Mouse (Mus musculus): ENCODE data around the gene Sbno2. TPM values are rescaled to one million over a fixed set of nuclear protein-coding genes. Genes with fewer than 3 reads are reported as not detected.

The Sbno2 gene
- total RNA-seq, 2 experiments from 2014 or later, result 14.5 to 25.5 TPM

DNA sequence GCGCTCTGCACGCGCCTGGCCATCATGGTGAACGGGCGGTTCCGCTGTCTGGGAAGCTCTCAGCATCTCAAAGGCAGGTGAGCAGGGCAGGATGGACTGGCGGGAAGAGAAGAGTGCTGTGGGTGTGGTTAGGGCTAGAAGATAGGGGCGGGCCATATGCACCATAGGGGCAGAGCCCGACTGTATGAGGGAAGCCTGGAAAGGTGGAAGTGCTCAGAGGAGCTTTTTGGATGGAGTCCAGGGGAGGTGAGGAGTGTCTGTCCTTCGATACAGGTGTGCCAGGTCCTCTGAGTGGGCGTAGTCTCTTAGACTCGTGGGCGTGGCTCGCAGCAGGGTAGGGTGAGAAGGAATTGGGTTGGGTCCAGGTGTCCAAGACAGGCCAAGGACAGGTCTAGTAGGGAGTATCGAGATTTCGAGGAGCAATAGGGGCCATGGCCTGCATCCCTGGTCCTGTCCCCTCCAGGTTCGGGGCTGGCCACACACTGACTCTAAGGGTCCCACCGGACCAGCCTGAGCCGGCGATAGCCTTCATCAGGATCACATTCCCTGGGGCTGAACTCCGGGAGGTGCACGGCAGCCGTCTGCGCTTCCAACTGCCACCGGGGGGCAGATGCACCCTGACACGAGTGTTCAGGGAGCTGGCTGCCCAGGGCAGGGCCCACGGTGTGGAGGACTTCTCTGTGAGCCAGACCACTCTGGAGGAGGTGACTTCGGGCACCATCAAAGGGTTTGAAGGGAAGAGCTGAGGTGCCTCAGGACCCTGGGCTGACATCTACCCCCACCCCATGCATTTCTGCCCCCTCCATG lies 90.7 kb downstream of the Sbno2 start:
- intact Hi-C loops (cut with DNase I), result no loop called here

DNA sequence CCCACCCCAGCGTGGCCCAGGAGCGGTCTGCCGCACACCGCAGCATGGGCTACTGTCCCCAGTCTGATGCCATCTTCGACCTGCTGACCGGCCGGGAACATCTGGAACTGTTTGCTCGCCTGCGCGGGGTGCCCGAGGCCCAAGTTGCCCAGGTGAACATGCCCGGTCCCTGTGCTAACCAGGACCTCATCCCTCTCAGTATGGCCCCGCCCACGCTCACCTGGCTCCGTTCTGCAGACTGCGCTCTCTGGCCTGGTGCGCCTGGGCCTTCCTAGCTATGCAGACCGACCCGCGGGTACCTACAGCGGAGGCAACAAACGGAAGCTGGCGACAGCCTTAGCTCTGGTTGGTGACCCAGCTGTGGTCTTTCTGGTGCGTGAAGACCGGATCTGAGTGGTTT lies 91.8 kb downstream of the Sbno2 start:
- intact Hi-C loops (cut with DNase I), result no loop called here
- no peak for DNase-seq (ENCODE audit: low spot score in 2 of 2)

More for the DNA sequence above, 90.7 kb downstream of the Sbno2 start:
- no peak for DNase-seq (ENCODE audit: low spot score in 2 of 2)

DNA sequence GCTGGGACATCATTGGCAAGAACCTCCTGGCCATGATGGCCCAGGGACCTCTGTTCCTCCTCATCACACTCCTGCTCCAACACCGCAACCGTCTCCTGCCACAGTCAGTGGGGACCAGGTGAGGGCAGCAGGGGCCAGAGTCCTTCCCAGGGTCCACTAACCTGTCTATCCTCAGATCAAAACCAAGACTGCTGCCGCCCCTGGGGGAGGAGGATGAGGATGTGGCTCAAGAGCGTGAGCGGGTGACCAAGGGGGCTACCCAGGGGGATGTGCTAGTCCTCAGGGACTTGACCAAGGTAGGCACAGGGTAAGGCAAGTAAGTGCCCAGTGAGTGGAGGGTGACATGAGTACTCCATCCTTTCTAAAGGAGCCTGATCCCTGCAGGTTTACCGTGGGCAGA lies 93.6 kb downstream of the Sbno2 start:
- DNase-seq (ENCODE audit: low spot score in 2 of 2), result no peak
- intact Hi-C loops (cut with DNase I), result no loop called here

Other genes with a start within 250 kb of the Sbno2 start
- 1 to 10 TPM; 2.2 to 2.4 TPM for gene Prtn3, start 231.1 kb downstream of the Sbno2 start, total RNA-seq (2021)
- gene Plppr3, start 230.9 kb downstream of the Sbno2 start, total RNA-seq (2021), result 10 to 100 TPM; 50.4 to 57.1 TPM
- not detected for gene Elane, start 219.3 kb downstream of the Sbno2 start, total RNA-seq (2021)
- gene Cfd, start 214.7 kb downstream of the Sbno2 start, total RNA-seq (2021), result not detected
- 10 to 100 TPM; 53.2 to 60.6 TPM for gene Med16, start 196.6 kb downstream of the Sbno2 start, total RNA-seq (2021)
- gene Gm26602, start 194.7 kb downstream of the Sbno2 start, total RNA-seq (2021), result not detected
- 1 to 10 TPM; 6.7 to 8.2 TPM for gene Kiss1r, start 188.6 kb downstream of the Sbno2 start, total RNA-seq (2021)
- gene R3hdm4, start 184.4 kb downstream of the Sbno2 start, total RNA-seq (2021), result 100 to 1,000 TPM; 349 to 368 TPM
- 1 to 10 TPM; 6.3 to 6.5 TPM for gene Arid3a, start 178.5 kb downstream of the Sbno2 start, total RNA-seq (2021)
- 10 to 100 TPM; 44.2 to 46.3 TPM for gene Wdr18, start 145.4 kb downstream of the Sbno2 start, total RNA-seq (2021)
- under 1 TPM in 1 of 2 experiments, not detected in 1; 0.10 TPM for gene Grin3b, start 134.9 kb downstream of the Sbno2 start, total RNA-seq (2021)
- gene Tmem259, start 121.2 kb downstream of the Sbno2 start, total RNA-seq (2021), result 100 to 1,000 TPM; 122 TPM
- 1 to 10 TPM; 4.7 to 7.6 TPM for gene Cnn2, start 117.0 kb downstream of the Sbno2 start, total RNA-seq (2021)
- 10 to 100 TPM; 10.3 to 13.0 TPM for gene Abca7, start 109.1 kb downstream of the Sbno2 start, total RNA-seq (2021)
- 1 to 10 TPM; 3.3 to 5.3 TPM for gene Arhgap45, start 88.9 kb downstream of the Sbno2 start, total RNA-seq (2021)
- 10 to 100 TPM; 69.2 to 83.6 TPM for gene Polr2e, start 65.8 kb downstream of the Sbno2 start, total RNA-seq (2021)
- 100 to 1,000 TPM; 468 to 559 TPM for gene Gpx4, start 58.4 kb downstream of the Sbno2 start, total RNA-seq (2021)
- 100 to 1,000 TPM in 1 of 2 experiments, 10 to 100 TPM in 1; 94.4 to 100 TPM for gene Stk11, start 10.2 kb upstream of the Sbno2 start, total RNA-seq (2021)
- 100 to 1,000 TPM; 334 to 384 TPM for gene Atp5d, start 33.1 kb upstream of the Sbno2 start, total RNA-seq (2021)
- gene Cbarp, start 35.3 kb upstream of the Sbno2 start, total RNA-seq (2021), result 100 to 1,000 TPM; 431 to 463 TPM
- gene Midn, start 42.7 kb upstream of the Sbno2 start, total RNA-seq (2021), result 10 to 100 TPM; 76.2 to 78.8 TPM
- gene Cirbp, start 60.4 kb upstream of the Sbno2 start, total RNA-seq (2021), result 10 to 100 TPM; 94.7 to 96.7 TPM
- gene 1600002K03Rik, start 67.4 kb upstream of the Sbno2 start, total RNA-seq (2021), result 1 to 10 TPM; 7.5 to 7.6 TPM
- 1 to 10 TPM; 8.9 to 9.0 TPM for gene Efna2, start 73.9 kb upstream of the Sbno2 start, total RNA-seq (2021)
- 10 to 100 TPM; 35.9 to 43.8 TPM for gene Mum1, start 120.9 kb upstream of the Sbno2 start, total RNA-seq (2021)
- 100 to 1,000 TPM; 185 to 213 TPM for gene Ndufs7, start 143.6 kb upstream of the Sbno2 start, total RNA-seq (2021)
- 10 to 100 TPM; 22.5 to 43.9 TPM for gene Gamt, start 155.4 kb upstream of the Sbno2 start, total RNA-seq (2021)
- gene Dazap1, start 155.9 kb upstream of the Sbno2 start, total RNA-seq (2021), result 10 to 100 TPM; 71.7 to 99.0 TPM
- gene Rps15, start 186.9 kb upstream of the Sbno2 start, total RNA-seq (2021), result 100 to 1,000 TPM; 799 to 946 TPM
- gene Apc2, start 190.4 kb upstream of the Sbno2 start, total RNA-seq (2021), result 100 to 1,000 TPM; 105 to 116 TPM
- 10 to 100 TPM; 26.6 to 30.1 TPM for gene 2310011J03Rik, start 215.0 kb upstream of the Sbno2 start, total RNA-seq (2021)
- 1 to 10 TPM; 4.9 to 6.2 TPM for gene Pcsk4, start 223.9 kb upstream of the Sbno2 start, total RNA-seq (2021)
- gene Reep6, start 224.4 kb upstream of the Sbno2 start, total RNA-seq (2021), result 10 to 100 TPM; 10.6 to 11.5 TPM
- gene Adamtsl5, start 242.8 kb upstream of the Sbno2 start, total RNA-seq (2021), result 10 to 100 TPM in 1 of 2 experiments, 1 to 10 TPM in 1; 7.5 to 10.0 TPM